Comparison of ENCODE assay signal across 17 mouse cellular contexts in genomic region chr12:6956638-6957037, GRCm38 (mm10).
"Had no signal": no experiment of that assay in that cellular context is flagged by ENCODE, and none has a peak within 500 bp of the region (broad histone marks: within the 10 kb centered on the region; RNA-seq: fewer than 3 reads in every experiment).

No protein-coding gene starts in this region.

- H3K9me3 ChIP-seq: midbrain, embryonic 10.5 days; midbrain, embryonic 12.5 days; midbrain, embryonic 15.5 days; neural tube, embryonic 13.5 days; neural tube, embryonic 15.5 days; stomach, embryonic 15.5 days had no signal

- H3K9ac ChIP-seq: liver, embryonic 14.5 days; lung, embryonic 14.5 days; midbrain, embryonic 12.5 days; midbrain, embryonic 15.5 days; neural tube, embryonic 13.5 days; neural tube, embryonic 15.5 days; stomach, embryonic 15.5 days had no signal

- H3K27ac ChIP-seq: liver, embryonic 14.5 days; midbrain, embryonic 10.5 days; midbrain, embryonic 12.5 days; midbrain, embryonic 15.5 days; neural tube, embryonic 13.5 days; neural tube, embryonic 15.5 days; stomach, embryonic 15.5 days; stomach, postnatal 0 days had no signal

- H3K36me3 ChIP-seq: midbrain, embryonic 10.5 days; midbrain, embryonic 12.5 days; midbrain, embryonic 15.5 days; neural tube, embryonic 13.5 days; neural tube, embryonic 15.5 days; stomach, embryonic 15.5 days had no signal

- DNase-seq: lung, adult 18-20 months; lung, embryonic 14.5 days; lung, postnatal 10 days; lung, postnatal 4 days; right cerebral cortex, postnatal 14 days; thymus, adult 2 months; thymus, postnatal 25 days; thymus, postnatal 4 days had no signal

- H3K27me3 ChIP-seq: midbrain, embryonic 12.5 days; midbrain, embryonic 15.5 days; neural tube, embryonic 13.5 days; neural tube, embryonic 15.5 days; stomach, embryonic 15.5 days had no signal

- H3K4me3 ChIP-seq: midbrain, embryonic 10.5 days; midbrain, embryonic 12.5 days; midbrain, embryonic 15.5 days; myocyte; neural tube, embryonic 13.5 days; neural tube, embryonic 15.5 days; stomach, embryonic 15.5 days had no signal

- H3K4me2 ChIP-seq: lung, embryonic 14.5 days; midbrain, embryonic 12.5 days; midbrain, embryonic 15.5 days; neural tube, embryonic 13.5 days; neural tube, embryonic 15.5 days; stomach, embryonic 15.5 days had no signal

- ATAC-seq: midbrain, embryonic 15.5 days had no signal

- H3K4me1 ChIP-seq: midbrain, embryonic 10.5 days; midbrain, embryonic 12.5 days; midbrain, embryonic 15.5 days; neural tube, embryonic 13.5 days; neural tube, embryonic 15.5 days; stomach, embryonic 15.5 days had no signal
